Mouse (Mus musculus) brown adipose tissue, adult 24 weeks (tissue): Measurements from ENCODE around the gene Kcng3. TPM values are rescaled to one million over a fixed set of nuclear protein-coding genes. Genes with fewer than 3 reads are reported as not detected.

Experiments used
- H3K27ac ChIP-seq: fragments of 200-500 bp; replicated peaks from 2 replicates; pipeline ENCODE4 v1.5.1; 2012; ENCODE audit warnings: low read depth, mild to moderate bottlenecking, low read length
- H3K4me1 ChIP-seq: fragments of 200-500 bp; 2 replicates; pipeline ENCODE4 v1.6.1; 2012; ENCODE audit warnings: low read length, mixed read lengths; ENCODE audit not compliant: control insufficient read depth, insufficient read depth, insufficient read length
- H3K4me3 ChIP-seq: fragments of 200-500 bp; 2 replicates; pipeline ENCODE4 v1.5.1; 2012; ENCODE audit warnings: low read depth, mild to moderate bottlenecking, low read length, moderate library complexity; ENCODE audit not compliant: insufficient read depth
- polyA plus RNA-seq: library from polyadenylated mRNA; stranded (reverse); fragments of >200 nt; gene quantifications from 2 replicates; pipeline ENCODE4 v1.2.4, GENCODE M21; 2012; ENCODE audit not compliant: missing spikeins, insufficient read depth, insufficient read length

The Kcng3 gene
- polyA plus RNA-seq, 1 experiment, result not detected

- no peak overlapping the region for H3K27ac ChIP-seq
- H3K4me1 ChIP-seq, result no peaks in the 10 kb centered on the region
- H3K4me3 ChIP-seq, result no peak overlapping the region
Observed at GRCm38 (mm10) chr17:83547145-83547544, 84.5 kb downstream of the Kcng3 start.

- H3K27ac ChIP-seq, result no peak overlapping the region
- no peaks in the 10 kb centered on the region for H3K4me1 ChIP-seq
- H3K4me3 ChIP-seq, result peak overlapping the region; percentile 60
Observed at GRCm38 (mm10) chr17:83545756-83546742, 85.6 kb downstream of the Kcng3 start.

- Histone ChIP-seq H3K4me1 (no peaks in the 10 kb centered on the region), H3K27ac (no peak overlapping the region), H3K4me3 (no peak overlapping the region)
Observed at GRCm38 (mm10) chr17:83545259-83545658, 86.4 kb downstream of the Kcng3 start.

GRCm38 (mm10) chr17:83542424-83542823 is 89.3 kb downstream of the Kcng3 start:
- no peak overlapping the region for H3K27ac ChIP-seq

GRCm38 (mm10) chr17:83539262-83540037 is 92.2 kb downstream of the Kcng3 start:
- H3K4me1 ChIP-seq, result no peaks in the 10 kb centered on the region
- H3K4me3 ChIP-seq, result no peak overlapping the region
- no peak overlapping the region for H3K27ac ChIP-seq

More at GRCm38 (mm10) chr17:83542424-83542823, 89.3 kb downstream of the Kcng3 start:
- Histone ChIP-seq H3K4me1 (no peaks in the 10 kb centered on the region), H3K4me3 (no peak overlapping the region)

GRCm38 (mm10) chr17:83538694-83539093 is 93.0 kb downstream of the Kcng3 start:
- Histone ChIP-seq H3K4me1 (no peaks in the 10 kb centered on the region), H3K4me3 (no peak overlapping the region), H3K27ac (no peak overlapping the region)

- H3K27ac ChIP-seq, result no peak overlapping the region
- H3K4me3 ChIP-seq, result no peak overlapping the region
- no peaks in the 10 kb centered on the region for H3K4me1 ChIP-seq
Observed at GRCm38 (mm10) chr17:83538141-83538540, 93.6 kb downstream of the Kcng3 start.

Other genes starting within 250 kb of the Kcng3 start
- gene Cox7a2l, start 114.6 kb downstream of the Kcng3 start, polyA plus RNA-seq, result 354 and 380 TPM in 2 replicates
- 22.4 and 31.3 TPM in 2 replicates for gene Mta3, start 74.3 kb upstream of the Kcng3 start, polyA plus RNA-seq
- not detected in 2 replicates for gene Haao, start 216.1 kb upstream of the Kcng3 start, polyA plus RNA-seq